Mouse (Mus musculus): ENCODE measurements around the gene Gfpt1.

Gene Gfpt1

DNA sequence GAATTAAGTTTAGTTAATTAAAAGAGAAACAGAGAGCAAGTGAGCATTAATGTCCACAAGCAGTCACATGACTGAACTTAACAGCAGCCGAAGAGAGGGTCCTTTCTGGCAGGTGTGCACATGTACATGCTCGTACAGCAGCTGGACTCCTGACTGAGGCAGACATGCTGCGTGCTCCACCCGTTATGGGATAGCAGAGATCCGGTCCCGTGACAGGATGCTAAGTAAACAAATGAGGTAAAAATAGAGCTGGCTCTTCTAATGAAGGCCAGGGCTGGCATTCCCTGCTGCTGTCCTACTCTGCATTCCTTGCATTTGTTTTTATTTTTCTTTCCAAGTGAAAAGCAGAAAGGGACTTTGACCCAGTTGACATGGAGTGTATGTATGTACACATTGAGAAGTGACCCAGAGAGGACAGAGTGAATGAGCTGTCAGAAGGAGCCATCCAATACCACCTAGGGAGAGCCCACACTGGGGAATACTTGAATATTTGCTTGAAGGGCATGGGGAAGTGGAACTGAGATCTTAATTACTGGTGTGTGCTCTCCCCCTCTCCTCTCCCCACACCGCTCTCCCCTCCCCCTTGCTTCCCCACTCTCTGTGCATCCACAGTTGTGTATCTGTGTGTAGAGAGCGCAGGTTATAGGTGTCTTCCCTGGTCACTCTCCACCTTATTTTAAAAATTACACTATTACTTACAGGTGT is 84.6 kb downstream of the Gfpt1 start:
- Histone ChIP-seq H3K4me1 (replicated peaks; ENCODE audit: low read depth, low read length) (peaks cover 5% of the 10 kb centered on the region; the same call in 1 of the 2 replicates), H3K27me3 (ENCODE audit: insufficient read depth, low read length) (no peaks in the 10 kb centered on the region), H3K4me3 (replicated peaks; ENCODE audit: low read length) (no peak overlapping the region), H3K36me3 (ENCODE audit: insufficient read depth, low read length) (no peaks in the 10 kb centered on the region), H3K9me3 (ENCODE audit: low read length) (peaks cover 6% of the 10 kb centered on the region; the same call in 1 of the 2 replicates)
- TF ChIP-seq NANOG (IDR thresholded peaks at IDR 0.05; ENCODE audit: borderline replicate concordance, low read length) (no peak), CTCF (conservative IDR thresholded peaks at IDR 0.05; ENCODE audit: low read length) (no peak), POU5F1 (IDR thresholded peaks at IDR 0.05; ENCODE audit: borderline replicate concordance, low read length) (no peak)

DNA sequence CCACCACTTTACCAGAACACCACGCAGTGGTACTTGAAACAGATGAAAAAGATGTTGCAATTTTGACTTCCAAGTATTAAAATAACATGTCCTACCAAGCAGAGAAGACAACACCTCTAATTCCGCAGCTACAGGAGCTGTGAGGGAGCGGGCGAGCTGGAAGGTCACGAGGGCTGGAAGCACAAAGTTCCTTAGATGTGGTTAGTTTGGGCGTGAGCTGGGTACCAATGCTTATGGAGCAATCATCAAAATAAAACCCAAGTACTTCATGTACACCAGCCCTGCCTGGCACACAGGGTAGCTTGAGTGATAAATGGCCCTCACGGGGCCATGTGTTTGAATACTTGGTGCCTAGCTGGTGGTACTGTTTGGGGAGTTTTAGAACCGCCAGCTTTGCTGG is 87.2 kb downstream of the Gfpt1 start:
- Histone ChIP-seq H3K4me3 (replicated peaks; ENCODE audit: low read length) (no peak overlapping the region), H3K9me3 (ENCODE audit: low read length) (peaks cover 6% of the 10 kb centered on the region; the same call in 1 of the 2 replicates), H3K36me3 (ENCODE audit: insufficient read depth, low read length) (no peaks in the 10 kb centered on the region), H3K27me3 (ENCODE audit: insufficient read depth, low read length) (no peaks in the 10 kb centered on the region), H3K4me1 (replicated peaks; ENCODE audit: low read depth, low read length) (no peaks in the 10 kb centered on the region)
- TF ChIP-seq CTCF (conservative IDR thresholded peaks at IDR 0.05; ENCODE audit: low read length) (no peak), POU5F1 (IDR thresholded peaks at IDR 0.05; ENCODE audit: borderline replicate concordance, low read length) (no peak), NANOG (IDR thresholded peaks at IDR 0.05; ENCODE audit: borderline replicate concordance, low read length) (no peak)

- Histone ChIP-seq H3K4me1 (replicated peaks; ENCODE audit: low read depth, low read length) (no peaks in the 10 kb centered on the region), H3K27me3 (ENCODE audit: insufficient read depth, low read length) (no peaks in the 10 kb centered on the region), H3K4me3 (replicated peaks; ENCODE audit: low read length) (no peak overlapping the region), H3K9me3 (ENCODE audit: low read length) (peaks cover 6% of the 10 kb centered on the region; the same call in 1 of the 2 replicates), H3K36me3 (ENCODE audit: insufficient read depth, low read length) (no peaks in the 10 kb centered on the region)
- TF ChIP-seq NANOG (IDR thresholded peaks at IDR 0.05; ENCODE audit: borderline replicate concordance, low read length): no peak
- TF ChIP-seq CTCF (conservative IDR thresholded peaks at IDR 0.05; ENCODE audit: low read length): no peak
- TF ChIP-seq POU5F1 (IDR thresholded peaks at IDR 0.05; ENCODE audit: borderline replicate concordance, low read length): no peak
Observed at GRCm38 (mm10) chr6:87130628-87131027, 88.0 kb downstream of the Gfpt1 start.

GRCm38 (mm10) chr6:87131078-87131477 is 88.4 kb downstream of the Gfpt1 start:
- H3K9me3 ChIP-seq (ENCODE audit: low read length): peaks cover 6% of the 10 kb centered on the region; the same call in 1 of the 2 replicates
- no peaks in the 10 kb centered on the region for H3K27me3 ChIP-seq (ENCODE audit: insufficient read depth, low read length)
- H3K36me3 ChIP-seq (ENCODE audit: insufficient read depth, low read length): no peaks in the 10 kb centered on the region
- H3K4me1 ChIP-seq (replicated peaks; ENCODE audit: low read depth, low read length): no peaks in the 10 kb centered on the region
- no peak overlapping the region for H3K4me3 ChIP-seq (replicated peaks; ENCODE audit: low read length)
- TF ChIP-seq NANOG (IDR thresholded peaks at IDR 0.05; ENCODE audit: borderline replicate concordance, low read length) (no peak), POU5F1 (IDR thresholded peaks at IDR 0.05; ENCODE audit: borderline replicate concordance, low read length) (no peak), CTCF (conservative IDR thresholded peaks at IDR 0.05; ENCODE audit: low read length) (peak; percentile 33; the same call in 1 of the 2 replicates)

GRCm38 (mm10) chr6:87133520-87133919 is 90.9 kb downstream of the Gfpt1 start:
- no peaks in the 10 kb centered on the region for H3K36me3 ChIP-seq (ENCODE audit: insufficient read depth, low read length)
- no peaks in the 10 kb centered on the region for H3K27me3 ChIP-seq (ENCODE audit: insufficient read depth, low read length)
- H3K9me3 ChIP-seq (ENCODE audit: low read length): peaks cover 6% of the 10 kb centered on the region; the same call in 1 of the 2 replicates
- H3K4me1 ChIP-seq (replicated peaks; ENCODE audit: low read depth, low read length): peaks cover 6% of the 10 kb centered on the region; the same call in 1 of the 2 replicates
- no peak overlapping the region for H3K4me3 ChIP-seq (replicated peaks; ENCODE audit: low read length)
- TF ChIP-seq CTCF (conservative IDR thresholded peaks at IDR 0.05; ENCODE audit: low read length) (no peak), POU5F1 (IDR thresholded peaks at IDR 0.05; ENCODE audit: borderline replicate concordance, low read length) (no peak), NANOG (IDR thresholded peaks at IDR 0.05; ENCODE audit: borderline replicate concordance, low read length) (no peak)

- peaks cover 6% of the 10 kb centered on the region; the same call in 1 of the 2 replicates for H3K9me3 ChIP-seq (ENCODE audit: low read length)
- H3K36me3 ChIP-seq (ENCODE audit: insufficient read depth, low read length): no peaks in the 10 kb centered on the region
- H3K4me1 ChIP-seq (replicated peaks; ENCODE audit: low read depth, low read length): peaks cover 6% of the 10 kb centered on the region; the same call in 1 of the 2 replicates
- TF ChIP-seq NANOG (IDR thresholded peaks at IDR 0.05; ENCODE audit: borderline replicate concordance, low read length) (no peak), POU5F1 (IDR thresholded peaks at IDR 0.05; ENCODE audit: borderline replicate concordance, low read length) (no peak), CTCF (conservative IDR thresholded peaks at IDR 0.05; ENCODE audit: low read length) (no peak)
- no peak overlapping the region for H3K4me3 ChIP-seq (replicated peaks; ENCODE audit: low read length)
- H3K27me3 ChIP-seq (ENCODE audit: insufficient read depth, low read length): no peaks in the 10 kb centered on the region
Observed at GRCm38 (mm10) chr6:87133966-87134546, 91.4 kb downstream of the Gfpt1 start.

DNA sequence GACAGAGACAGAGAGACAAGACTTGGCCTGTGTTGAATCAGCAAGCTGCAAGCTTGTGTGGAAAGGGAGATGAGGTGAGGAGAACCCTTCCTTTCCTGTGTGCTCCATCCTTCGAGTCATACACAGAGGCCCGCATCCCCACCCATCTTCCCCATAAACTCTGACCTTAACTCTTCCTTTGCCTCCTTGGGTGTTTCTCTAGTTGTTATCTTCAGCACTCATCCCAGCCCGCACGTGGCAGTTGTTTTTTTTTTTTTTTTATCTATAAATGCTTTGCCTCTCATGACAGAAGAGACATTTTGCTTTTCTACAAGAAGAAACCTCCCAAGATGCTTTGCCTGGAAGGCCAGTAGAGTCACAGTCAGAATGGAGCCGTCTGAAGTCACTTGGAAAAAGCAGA is 95.8 kb downstream of the Gfpt1 start:
- Histone ChIP-seq H3K4me3 (replicated peaks; ENCODE audit: low read length) (no peak overlapping the region), H3K9me3 (ENCODE audit: low read length) (no peaks in the 10 kb centered on the region), H3K27me3 (ENCODE audit: insufficient read depth, low read length) (no peaks in the 10 kb centered on the region), H3K36me3 (ENCODE audit: insufficient read depth, low read length) (no peaks in the 10 kb centered on the region), H3K4me1 (replicated peaks; ENCODE audit: low read depth, low read length) (peaks cover 9% of the 10 kb centered on the region)
- TF ChIP-seq NANOG (IDR thresholded peaks at IDR 0.05; ENCODE audit: borderline replicate concordance, low read length) (no peak), CTCF (conservative IDR thresholded peaks at IDR 0.05; ENCODE audit: low read length) (no peak), POU5F1 (IDR thresholded peaks at IDR 0.05; ENCODE audit: borderline replicate concordance, low read length) (no peak)

- no peak for TF ChIP-seq CTCF (conservative IDR thresholded peaks at IDR 0.05; ENCODE audit: low read length)
- no peak for TF ChIP-seq POU5F1 (IDR thresholded peaks at IDR 0.05; ENCODE audit: borderline replicate concordance, low read length)
- TF ChIP-seq NANOG (IDR thresholded peaks at IDR 0.05; ENCODE audit: borderline replicate concordance, low read length): no peak
- H3K9me3 ChIP-seq (ENCODE audit: low read length): no peaks in the 10 kb centered on the region
- H3K4me1 ChIP-seq (replicated peaks; ENCODE audit: low read depth, low read length): peaks cover 9% of the 10 kb centered on the region
Observed at GRCm38 (mm10) chr6:87139796-87140553, 97.3 kb downstream of the Gfpt1 start.

More at GRCm38 (mm10) chr6:87139796-87140553, 97.3 kb downstream of the Gfpt1 start:
- H3K4me3 ChIP-seq (replicated peaks; ENCODE audit: low read length): no peak overlapping the region
- H3K27me3 ChIP-seq (ENCODE audit: insufficient read depth, low read length): no peaks in the 10 kb centered on the region
- H3K36me3 ChIP-seq (ENCODE audit: insufficient read depth, low read length): no peaks in the 10 kb centered on the region

Measured in E14TG2a.4 (cell line).